Mouse (Mus musculus): ENCODE results near the gene Cadps. TPM values are rescaled to one million over a fixed set of nuclear protein-coding genes. Genes with fewer than 3 reads are reported as not detected.
"Not testable (repeated sequence)": the region's sequence is repeated elsewhere in the genome, so short reads cannot be mapped to it uniquely, and the experiment has no call there.

Cadps gene
- polyA plus RNA-seq, 1 experiment from 2014 or later: 12.1 TPM

GRCm38 (mm10) chr14:12561730-12562129, 261.1 kb downstream of the Cadps start:
- H3K4me1 ChIP-seq (replicated peaks; ENCODE audit: control insufficient read depth, insufficient read depth, low read length); H3K4me2 ChIP-seq (ENCODE audit: low read depth, low read length, severe bottlenecking); H3K36me3 ChIP-seq (ENCODE audit: control insufficient read depth, insufficient read depth, low read length); H3K4me3 ChIP-seq (ENCODE audit: low read depth, low read length); H3K27ac ChIP-seq (ENCODE audit: low read depth, low read length); H3K9me3 ChIP-seq (ENCODE audit: control insufficient read depth, low read length); ATAC-seq (replicated peaks; ENCODE audit: low FRiP score); DNase-seq (ENCODE audit: low spot score); H3K9ac ChIP-seq (ENCODE audit: low read length); H3K27me3 ChIP-seq (ENCODE audit: control insufficient read depth, insufficient read depth, low read length): not testable (repeated sequence)

GRCm38 (mm10) chr14:12560233-12560577, 262.7 kb downstream of the Cadps start:
- H3K9me3 ChIP-seq (ENCODE audit: control insufficient read depth, low read length): no peaks in the 10 kb centered on the region
- H3K4me2 ChIP-seq (ENCODE audit: low read depth, low read length, severe bottlenecking): no peak overlapping the region
- WGBS: 73% methylated on average over 1 of the region's 1 CpGs
- H3K9ac ChIP-seq (ENCODE audit: low read length): no peak overlapping the region
- H3K27me3 ChIP-seq (ENCODE audit: control insufficient read depth, insufficient read depth, low read length): no peaks in the 10 kb centered on the region
- no peaks in the 10 kb centered on the region for H3K4me1 ChIP-seq (replicated peaks; ENCODE audit: control insufficient read depth, insufficient read depth, low read length)
- no peak for DNase-seq (ENCODE audit: low spot score)
- H3K4me3 ChIP-seq (ENCODE audit: low read depth, low read length): no peak overlapping the region
- no peaks in the 10 kb centered on the region for H3K36me3 ChIP-seq (ENCODE audit: control insufficient read depth, insufficient read depth, low read length)
- no peak overlapping the region for H3K27ac ChIP-seq (ENCODE audit: low read depth, low read length)
- no peak for ATAC-seq (replicated peaks; ENCODE audit: low FRiP score)

- H3K4me1 ChIP-seq (replicated peaks; ENCODE audit: control insufficient read depth, insufficient read depth, low read length): no peaks in the 10 kb centered on the region
- no peaks in the 10 kb centered on the region for H3K9me3 ChIP-seq (ENCODE audit: control insufficient read depth, low read length)
- H3K27me3 ChIP-seq (ENCODE audit: control insufficient read depth, insufficient read depth, low read length): no peaks in the 10 kb centered on the region
- DNase-seq (ENCODE audit: low spot score) (no peak), ATAC-seq (replicated peaks; ENCODE audit: low FRiP score) (no peak)
- no peak overlapping the region for H3K4me3 ChIP-seq (ENCODE audit: low read depth, low read length)
- no peaks in the 10 kb centered on the region for H3K36me3 ChIP-seq (ENCODE audit: control insufficient read depth, insufficient read depth, low read length)
- WGBS: 85% methylated on average over 3 of the region's 3 CpGs
- no peak overlapping the region for H3K27ac ChIP-seq (ENCODE audit: low read depth, low read length)
- H3K4me2 ChIP-seq (ENCODE audit: low read depth, low read length, severe bottlenecking): no peak overlapping the region
- no peak overlapping the region for H3K9ac ChIP-seq (ENCODE audit: low read length)
Observed at GRCm38 (mm10) chr14:12559574-12560232, 263.2 kb downstream of the Cadps start.

GRCm38 (mm10) chr14:12558920-12559573, 263.8 kb downstream of the Cadps start:
- DNase-seq (ENCODE audit: low spot score) (no peak), ATAC-seq (replicated peaks; ENCODE audit: low FRiP score) (no peak)
- no peaks in the 10 kb centered on the region for H3K36me3 ChIP-seq (ENCODE audit: control insufficient read depth, insufficient read depth, low read length)
- no peaks in the 10 kb centered on the region for H3K27me3 ChIP-seq (ENCODE audit: control insufficient read depth, insufficient read depth, low read length)
- no peak overlapping the region for H3K4me2 ChIP-seq (ENCODE audit: low read depth, low read length, severe bottlenecking)
- no peaks in the 10 kb centered on the region for H3K9me3 ChIP-seq (ENCODE audit: control insufficient read depth, low read length)
- no peaks in the 10 kb centered on the region for H3K4me1 ChIP-seq (replicated peaks; ENCODE audit: control insufficient read depth, insufficient read depth, low read length)
- WGBS: 85% methylated on average over 7 of the region's 7 CpGs
- H3K9ac ChIP-seq (ENCODE audit: low read length): no peak overlapping the region
- H3K4me3 ChIP-seq (ENCODE audit: low read depth, low read length): no peak overlapping the region
- no peak overlapping the region for H3K27ac ChIP-seq (ENCODE audit: low read depth, low read length)

- H3K4me1 ChIP-seq (replicated peaks; ENCODE audit: control insufficient read depth, insufficient read depth, low read length): no peaks in the 10 kb centered on the region
- no peaks in the 10 kb centered on the region for H3K27me3 ChIP-seq (ENCODE audit: control insufficient read depth, insufficient read depth, low read length)
- DNase-seq (ENCODE audit: low spot score): no peak
- no peak overlapping the region for H3K27ac ChIP-seq (ENCODE audit: low read depth, low read length)
- H3K9me3 ChIP-seq (ENCODE audit: control insufficient read depth, low read length): no peaks in the 10 kb centered on the region
- H3K4me2 ChIP-seq (ENCODE audit: low read depth, low read length, severe bottlenecking): no peak overlapping the region
- no peak for ATAC-seq (replicated peaks; ENCODE audit: low FRiP score)
- H3K36me3 ChIP-seq (ENCODE audit: control insufficient read depth, insufficient read depth, low read length): no peaks in the 10 kb centered on the region
- H3K9ac ChIP-seq (ENCODE audit: low read length): no peak overlapping the region
- WGBS: 82% methylated on average over 2 of the region's 2 CpGs
- H3K4me3 ChIP-seq (ENCODE audit: low read depth, low read length): no peak overlapping the region
Observed at GRCm38 (mm10) chr14:12554486-12554885, 268.4 kb downstream of the Cadps start.

- Histone ChIP-seq H3K9me3 (ENCODE audit: control insufficient read depth, low read length) (no peaks in the 10 kb centered on the region), H3K4me1 (replicated peaks; ENCODE audit: control insufficient read depth, insufficient read depth, low read length) (no peaks in the 10 kb centered on the region), H3K9ac (ENCODE audit: low read length) (no peak overlapping the region), H3K4me2 (ENCODE audit: low read depth, low read length, severe bottlenecking) (no peak overlapping the region), H3K4me3 (ENCODE audit: low read depth, low read length) (no peak overlapping the region), H3K27ac (ENCODE audit: low read depth, low read length) (no peak overlapping the region), H3K36me3 (ENCODE audit: control insufficient read depth, insufficient read depth, low read length) (no peaks in the 10 kb centered on the region), H3K27me3 (ENCODE audit: control insufficient read depth, insufficient read depth, low read length) (no peaks in the 10 kb centered on the region)
- ATAC-seq (replicated peaks; ENCODE audit: low FRiP score) (no peak), DNase-seq (ENCODE audit: low spot score) (no peak)
- 39% methylated on average over 6 of the region's 6 CpGs for WGBS
Observed at GRCm38 (mm10) chr14:12551353-12551752, 271.5 kb downstream of the Cadps start.

- H3K9me3 ChIP-seq (ENCODE audit: control insufficient read depth, low read length): no peaks in the 10 kb centered on the region
- 53% methylated on average over 5 of the region's 5 CpGs for WGBS
- no peaks in the 10 kb centered on the region for H3K27me3 ChIP-seq (ENCODE audit: control insufficient read depth, insufficient read depth, low read length)
- DNase-seq (ENCODE audit: low spot score): no peak
- H3K36me3 ChIP-seq (ENCODE audit: control insufficient read depth, insufficient read depth, low read length): no peaks in the 10 kb centered on the region
- no peak overlapping the region for H3K9ac ChIP-seq (ENCODE audit: low read length)
- no peaks in the 10 kb centered on the region for H3K4me1 ChIP-seq (replicated peaks; ENCODE audit: control insufficient read depth, insufficient read depth, low read length)
- no peak overlapping the region for H3K27ac ChIP-seq (ENCODE audit: low read depth, low read length)
- no peak overlapping the region for H3K4me3 ChIP-seq (ENCODE audit: low read depth, low read length)
- no peak for ATAC-seq (replicated peaks; ENCODE audit: low FRiP score)
- no peak overlapping the region for H3K4me2 ChIP-seq (ENCODE audit: low read depth, low read length, severe bottlenecking)
Observed at GRCm38 (mm10) chr14:12550931-12551330, 271.9 kb downstream of the Cadps start.

GRCm38 (mm10) chr14:12549290-12549689, 273.6 kb downstream of the Cadps start:
- DNase-seq (ENCODE audit: low spot score) (no peak), ATAC-seq (replicated peaks; ENCODE audit: low FRiP score) (no peak)
- Histone ChIP-seq H3K27ac (ENCODE audit: low read depth, low read length) (no peak overlapping the region), H3K36me3 (ENCODE audit: control insufficient read depth, insufficient read depth, low read length) (no peaks in the 10 kb centered on the region), H3K4me1 (replicated peaks; ENCODE audit: control insufficient read depth, insufficient read depth, low read length) (no peaks in the 10 kb centered on the region), H3K9ac (ENCODE audit: low read length) (no peak overlapping the region), H3K4me3 (ENCODE audit: low read depth, low read length) (no peak overlapping the region), H3K4me2 (ENCODE audit: low read depth, low read length, severe bottlenecking) (no peak overlapping the region), H3K27me3 (ENCODE audit: control insufficient read depth, insufficient read depth, low read length) (no peaks in the 10 kb centered on the region), H3K9me3 (ENCODE audit: control insufficient read depth, low read length) (no peaks in the 10 kb centered on the region)

- no peak for ATAC-seq (replicated peaks; ENCODE audit: low FRiP score)
Observed at GRCm38 (mm10) chr14:12547496-12547895, 275.4 kb downstream of the Cadps start.

More at GRCm38 (mm10) chr14:12547496-12547895, 275.4 kb downstream of the Cadps start:
- no peaks in the 10 kb centered on the region for H3K9me3 ChIP-seq (ENCODE audit: control insufficient read depth, low read length)
- H3K27me3 ChIP-seq (ENCODE audit: control insufficient read depth, insufficient read depth, low read length): no peaks in the 10 kb centered on the region
- H3K4me2 ChIP-seq (ENCODE audit: low read depth, low read length, severe bottlenecking): no peak overlapping the region
- 96% methylated on average over 4 of the region's 4 CpGs for WGBS
- no peak overlapping the region for H3K9ac ChIP-seq (ENCODE audit: low read length)
- no peak overlapping the region for H3K4me3 ChIP-seq (ENCODE audit: low read depth, low read length)
- no peak overlapping the region for H3K27ac ChIP-seq (ENCODE audit: low read depth, low read length)
- DNase-seq (ENCODE audit: low spot score): no peak
- no peaks in the 10 kb centered on the region for H3K36me3 ChIP-seq (ENCODE audit: control insufficient read depth, insufficient read depth, low read length)
- H3K4me1 ChIP-seq (replicated peaks; ENCODE audit: control insufficient read depth, insufficient read depth, low read length): no peaks in the 10 kb centered on the region
